Mouse (Mus musculus) forebrain, embryonic 10.5 days (tissue): ENCODE measurements around the gene Tbc1d4. TPM values are rescaled to one million over a fixed set of nuclear protein-coding genes. Genes with fewer than 3 reads are reported as not detected.

Experiments used
- DNase-seq: peaks from one replicate; pipeline ENCODE4 v3.0.0-alpha.2; 2017; ENCODE audit warnings: low spot score; ENCODE audit errors: extremely low spot score
- H3K27ac ChIP-seq: fragments of 300-500 bp; sonication (generic); 2 replicates; pipeline ENCODE4 v1.5.1; 2016; ENCODE audit warnings: mild to moderate bottlenecking
- H3K27me3 ChIP-seq: fragments of 300-500 bp; sonication (generic); 2 replicates; pipeline ENCODE4 v1.6.1; 2016; ENCODE audit warnings: mild to moderate bottlenecking; ENCODE audit not compliant: poor library complexity, severe bottlenecking
- H3K36me3 ChIP-seq: fragments of 300-500 bp; sonication (generic); replicated peaks from 2 replicates; pipeline ENCODE4 v1.6.1; 2016; ENCODE audit warnings: mild to moderate bottlenecking, moderate library complexity
- H3K4me1 ChIP-seq: fragments of 300-500 bp; sonication (generic); 2 replicates; pipeline ENCODE4 v1.6.1; 2016
- H3K4me3 ChIP-seq: fragments of 300-500 bp; sonication (generic); 2 replicates; pipeline ENCODE4 v1.5.1; 2016; ENCODE audit warnings: mild to moderate bottlenecking, moderate library complexity
- H3K9me3 ChIP-seq: fragments of 300-500 bp; sonication (generic); 2 replicates; pipeline ENCODE4 v1.6.1; 2016; ENCODE audit warnings: mild to moderate bottlenecking, moderate library complexity
- WGBS: fragments of 180-500 bp; shearing (Covaris S2); methylation state at CpG from one replicate; pipeline ENCODE4 v1.1.7; 2016; 5-methylcytosine and 5-hydroxymethylcytosine counted together
- polyA plus RNA-seq: library from polyadenylated mRNA; unstranded; fragments of >200 nt; fragmentation: Nextera tagmentation; extraction: Ambion mirVana; gene quantifications from 2 replicates; pipeline ENCODE4 v1.2.1, GENCODE M21; 2016

Tbc1d4 gene
- polyA plus RNA-seq, 1 experiment from 2014 or later: 5.8 TPM

DNA sequence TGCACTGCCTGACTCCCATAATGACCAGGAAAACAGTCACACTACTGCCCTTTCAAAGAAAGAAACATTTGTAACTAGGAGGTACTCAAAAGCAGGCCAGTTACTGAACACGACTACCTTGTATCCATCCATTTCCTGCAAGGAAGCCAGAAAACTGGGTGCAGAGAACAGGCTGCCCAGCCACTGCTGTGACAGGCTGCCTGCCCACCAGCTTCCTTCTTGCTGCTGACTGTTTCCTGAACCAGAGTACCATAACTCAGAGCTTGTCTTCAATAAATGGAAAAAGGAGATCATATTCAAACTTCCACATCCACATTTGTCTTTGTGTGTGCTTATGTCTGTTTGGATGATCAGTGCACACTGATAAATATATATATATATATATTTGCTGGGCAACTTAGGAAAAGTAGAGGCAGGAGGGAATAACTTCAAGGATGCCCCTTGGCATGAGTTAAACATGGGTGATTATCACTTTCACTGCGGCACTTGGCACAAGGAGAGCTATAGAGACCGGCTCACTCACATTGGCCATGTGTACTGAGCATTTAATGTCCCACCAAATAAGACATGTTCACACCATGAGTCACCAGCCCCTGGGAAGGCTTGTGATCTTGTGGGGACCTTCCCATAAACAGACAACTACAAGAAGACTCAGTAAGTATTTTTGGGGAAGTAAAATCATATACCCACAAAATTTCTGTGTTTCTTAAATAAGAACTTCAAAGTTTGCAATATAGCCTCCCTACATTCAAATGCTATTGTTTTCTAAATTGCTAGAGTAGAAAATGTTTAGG is 105.6 kb downstream of the Tbc1d4 start:
- no peak for DNase-seq
- Histone ChIP-seq H3K36me3 (no peaks in the 10 kb centered on the region), H3K27ac (no peak overlapping the region), H3K27me3 (no peaks in the 10 kb centered on the region), H3K4me3 (no peak overlapping the region), H3K9me3 (no peaks in the 10 kb centered on the region), H3K4me1 (peaks cover 19% of the 10 kb centered on the region)
- WGBS: 80% methylated on average over 3 of the region's 3 CpGs

DNA sequence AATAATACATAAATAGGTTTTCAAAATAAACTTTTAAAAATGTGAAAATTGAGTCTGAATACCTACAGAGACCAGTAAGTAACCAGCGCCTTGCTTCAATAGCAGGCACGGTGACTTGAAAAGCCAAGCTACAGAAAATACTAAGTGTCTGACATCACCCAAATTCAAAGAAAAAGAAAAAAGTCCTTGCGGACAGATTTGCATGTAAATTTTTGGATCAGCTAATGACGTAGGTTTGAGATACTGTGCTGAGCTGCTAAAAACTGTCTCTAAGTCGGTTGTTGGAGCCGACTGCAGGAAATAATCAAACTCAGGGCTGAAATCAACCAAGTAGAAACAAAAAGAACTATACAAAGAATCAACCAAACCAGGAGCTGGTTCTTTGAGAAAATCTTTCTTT is 107.1 kb downstream of the Tbc1d4 start:
- Histone ChIP-seq H3K4me1 (peaks cover 15% of the 10 kb centered on the region), H3K9me3 (no peaks in the 10 kb centered on the region), H3K27ac (0 out of 2 replicates have a peak overlapping the region, but pooled peaks have one; percentile 40), H3K36me3 (no peaks in the 10 kb centered on the region), H3K4me3 (no peak overlapping the region), H3K27me3 (no peaks in the 10 kb centered on the region)
- WGBS: 68% methylated on average over 6 of the region's 6 CpGs
- DNase-seq: no peak

- WGBS: 68% methylated on average over 11 of the region's 11 CpGs
- no peaks in the 10 kb centered on the region for H3K27me3 ChIP-seq
- H3K9me3 ChIP-seq: no peaks in the 10 kb centered on the region
- peaks cover 15% of the 10 kb centered on the region for H3K4me1 ChIP-seq
- 0 out of 2 replicates have a peak overlapping the region, but pooled peaks have one; percentile 40 for H3K27ac ChIP-seq
- no peaks in the 10 kb centered on the region for H3K36me3 ChIP-seq
- DNase-seq: no peak
- no peak overlapping the region for H3K4me3 ChIP-seq
Observed at GRCm38 (mm10) chr14:101501452-101501851, 107.5 kb downstream of the Tbc1d4 start.

DNA sequence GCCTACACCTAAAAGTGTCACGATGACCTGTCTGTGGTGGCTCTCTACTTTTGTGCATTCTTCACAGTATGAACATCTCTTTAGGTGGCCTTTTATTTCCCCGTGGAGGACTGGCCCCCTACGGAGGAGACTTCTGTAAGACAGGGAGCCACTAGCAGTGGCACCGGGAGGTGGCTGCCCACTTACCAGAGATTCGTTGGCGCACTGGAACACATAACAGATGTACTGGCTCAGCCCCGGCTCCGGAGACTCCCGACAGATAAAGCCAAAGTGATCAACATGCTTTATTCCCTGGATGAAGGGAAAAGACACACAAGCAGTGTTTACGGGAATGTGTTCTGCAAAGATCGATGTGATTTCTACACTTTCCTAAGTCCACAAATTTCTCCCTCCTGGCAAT is 108.2 kb downstream of the Tbc1d4 start:
- WGBS: 76% methylated on average over 11 of the region's 11 CpGs
- 0 out of 2 replicates have a peak overlapping the region, but pooled peaks have one; percentile 11 for H3K27ac ChIP-seq
- no peaks in the 10 kb centered on the region for H3K36me3 ChIP-seq
- H3K4me3 ChIP-seq: no peak overlapping the region
- DNase-seq: no peak
- H3K4me1 ChIP-seq: peaks cover 15% of the 10 kb centered on the region
- no peaks in the 10 kb centered on the region for H3K9me3 ChIP-seq
- no peaks in the 10 kb centered on the region for H3K27me3 ChIP-seq

DNA sequence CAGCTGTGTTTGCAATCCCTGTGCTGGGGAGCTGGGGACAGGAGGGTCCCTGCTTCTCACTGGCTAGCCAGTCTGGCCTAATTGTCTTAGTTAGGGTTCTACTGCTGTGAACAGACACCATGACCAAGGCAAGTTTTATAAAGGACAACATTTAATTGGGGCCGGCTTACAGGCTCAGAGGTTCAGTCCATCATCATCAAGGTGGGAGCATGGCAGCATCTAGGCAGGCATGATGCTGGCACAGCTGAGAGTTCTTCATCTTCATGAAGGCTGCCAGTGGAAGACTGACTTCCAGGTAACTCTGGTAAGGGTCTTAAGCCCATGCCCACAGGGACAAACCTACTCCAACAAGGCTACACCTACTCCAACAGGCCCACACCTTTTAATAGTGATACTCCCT is 109.2 kb downstream of the Tbc1d4 start:
- no peak for DNase-seq
- Histone ChIP-seq H3K4me3 (no peak overlapping the region), H3K4me1 (peaks cover 15% of the 10 kb centered on the region), H3K9me3 (no peaks in the 10 kb centered on the region), H3K36me3 (no peaks in the 10 kb centered on the region), H3K27me3 (no peaks in the 10 kb centered on the region), H3K27ac (no peak overlapping the region)
- 96% methylated on average over 1 of the region's 1 CpGs for WGBS

DNA sequence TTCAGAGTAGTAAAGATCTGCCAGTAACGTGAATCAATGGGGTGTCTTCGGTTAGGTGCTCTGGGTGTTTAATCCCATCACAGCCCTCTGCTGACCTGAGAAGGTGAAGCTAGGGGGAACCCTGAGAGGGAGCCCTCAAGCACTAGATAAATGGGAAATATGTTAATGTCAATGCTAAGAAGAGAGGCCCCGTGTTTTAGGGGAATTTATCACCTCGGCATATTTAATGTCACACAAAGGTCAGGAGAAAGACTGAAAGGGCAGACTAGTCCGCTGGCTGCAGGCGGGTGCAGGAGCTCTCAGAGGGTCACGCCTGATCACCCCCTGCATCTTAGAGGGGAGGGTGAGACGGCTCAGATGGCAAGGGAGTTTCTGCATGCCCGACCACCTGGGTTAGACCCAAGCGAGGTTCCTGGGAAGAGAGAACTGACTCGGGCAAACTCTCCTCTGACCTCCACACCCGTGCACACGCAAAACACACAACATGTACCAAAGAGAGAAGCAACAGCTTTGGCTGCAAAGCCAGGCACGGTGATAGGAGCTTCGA is 120.7 kb downstream of the Tbc1d4 start:
- no peaks in the 10 kb centered on the region; the same call in 1 of the 2 replicates for H3K4me1 ChIP-seq
- H3K9me3 ChIP-seq: no peaks in the 10 kb centered on the region
- WGBS: 69% methylated on average over 15 of the region's 15 CpGs
- no peaks in the 10 kb centered on the region for H3K36me3 ChIP-seq
- no peak for DNase-seq
- H3K27ac ChIP-seq: no peak overlapping the region
- no peaks in the 10 kb centered on the region for H3K27me3 ChIP-seq
- no peak overlapping the region for H3K4me3 ChIP-seq

DNA sequence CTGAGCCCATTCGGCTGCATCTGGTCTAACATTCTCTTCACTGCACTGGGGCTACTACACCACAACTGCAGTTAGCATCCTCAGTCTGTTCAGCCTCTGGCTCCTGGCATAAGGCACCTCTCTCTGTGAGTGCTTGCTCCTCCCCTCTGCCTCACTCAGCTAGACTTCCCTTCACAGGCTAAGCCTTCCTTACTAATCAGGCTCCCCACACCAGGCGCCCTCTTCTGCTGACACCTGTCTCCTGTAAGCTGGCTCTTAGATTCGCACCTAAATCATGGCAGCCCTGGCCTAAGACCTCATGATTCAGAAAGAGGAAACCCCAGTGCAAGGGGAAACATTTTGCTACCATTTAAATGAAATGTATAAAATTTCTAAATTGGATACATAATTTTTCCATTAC is 122.4 kb downstream of the Tbc1d4 start:
- H3K4me3 ChIP-seq: no peak overlapping the region
- H3K4me1 ChIP-seq: no peaks in the 10 kb centered on the region
- no peaks in the 10 kb centered on the region for H3K9me3 ChIP-seq
- 65% methylated on average over 3 of the region's 3 CpGs for WGBS
- no peaks in the 10 kb centered on the region for H3K27me3 ChIP-seq
- H3K27ac ChIP-seq: no peak overlapping the region
- no peaks in the 10 kb centered on the region for H3K36me3 ChIP-seq
- DNase-seq: no peak

DNA sequence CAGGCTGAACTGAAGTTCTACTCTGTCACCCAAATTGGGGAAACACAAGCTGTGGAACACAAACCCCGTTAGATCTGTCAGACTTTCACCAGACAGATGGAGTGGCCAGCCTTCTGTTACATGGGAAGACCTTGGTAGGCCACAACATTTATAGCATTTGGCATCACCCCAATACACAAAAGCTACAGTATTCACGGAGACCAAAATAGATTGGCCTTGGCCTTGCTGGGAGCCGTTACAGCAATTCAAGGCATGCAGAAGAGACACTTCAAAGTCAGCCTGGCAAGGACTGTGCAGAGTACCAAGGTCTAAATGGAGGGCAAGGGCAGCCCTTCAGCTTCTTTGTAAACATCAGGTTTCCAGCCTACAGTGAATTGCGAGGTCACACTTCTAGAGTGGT is 125.8 kb downstream of the Tbc1d4 start:
- Histone ChIP-seq H3K4me1 (no peaks in the 10 kb centered on the region), H3K27ac (no peak overlapping the region), H3K9me3 (no peaks in the 10 kb centered on the region), H3K27me3 (no peaks in the 10 kb centered on the region), H3K4me3 (no peak overlapping the region), H3K36me3 (no peaks in the 10 kb centered on the region)
- DNase-seq: no peak
- 91% methylated on average over 4 of the region's 4 CpGs for WGBS

GRCm38 (mm10) chr14:101482270-101482669 is 126.7 kb downstream of the Tbc1d4 start:
- DNase-seq: no peak

DNA sequence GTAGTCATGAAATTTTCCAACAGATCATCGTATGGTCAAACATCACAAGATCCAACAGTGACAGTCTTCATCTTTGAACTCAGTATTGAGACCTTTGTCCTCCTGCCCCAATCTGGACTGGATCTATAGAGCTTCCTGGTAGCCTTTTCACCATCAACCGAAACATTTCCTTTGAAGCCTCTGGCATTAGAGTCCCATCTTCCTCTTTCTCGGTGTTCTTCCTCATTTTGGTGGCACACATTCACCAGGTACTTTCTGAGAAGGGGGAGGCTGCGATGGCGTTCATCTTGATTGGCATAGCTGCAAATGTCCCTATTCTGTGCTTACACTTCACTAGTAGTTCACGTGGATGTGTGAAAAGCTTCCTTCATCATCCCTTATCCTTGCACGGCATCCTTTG is 127.8 kb downstream of the Tbc1d4 start:
- no peak overlapping the region for H3K4me3 ChIP-seq
- no peaks in the 10 kb centered on the region for H3K36me3 ChIP-seq
- 91% methylated on average over 7 of the region's 7 CpGs for WGBS
- no peak overlapping the region for H3K27ac ChIP-seq
- H3K27me3 ChIP-seq: no peaks in the 10 kb centered on the region
- no peaks in the 10 kb centered on the region for H3K9me3 ChIP-seq
- H3K4me1 ChIP-seq: no peaks in the 10 kb centered on the region
- DNase-seq: no peak

More at GRCm38 (mm10) chr14:101482270-101482669, 126.7 kb downstream of the Tbc1d4 start:
- 44% methylated on average over 4 of the region's 4 CpGs for WGBS
- H3K4me3 ChIP-seq: no peak overlapping the region
- H3K27ac ChIP-seq: no peak overlapping the region
- H3K27me3 ChIP-seq: no peaks in the 10 kb centered on the region
- no peaks in the 10 kb centered on the region for H3K9me3 ChIP-seq
- H3K36me3 ChIP-seq: no peaks in the 10 kb centered on the region
- H3K4me1 ChIP-seq: no peaks in the 10 kb centered on the region

DNA sequence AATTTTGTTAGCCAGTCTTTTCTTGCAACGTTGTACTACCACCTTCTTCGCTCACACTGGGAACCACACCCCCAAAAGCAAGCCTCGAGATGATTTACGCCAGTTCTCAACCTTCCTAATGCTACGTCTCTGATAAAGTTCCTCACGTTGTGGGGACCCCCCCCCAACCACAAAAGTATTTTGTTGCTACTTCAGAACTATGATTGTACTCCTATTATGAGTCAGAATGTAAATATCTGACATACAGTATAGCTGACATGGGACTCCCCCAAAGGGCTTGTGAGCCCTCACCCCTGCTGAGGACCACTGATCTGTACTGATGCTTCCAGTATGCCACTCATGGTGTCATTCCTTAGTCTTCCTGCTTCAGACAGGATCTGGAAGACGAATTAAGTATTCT is 128.4 kb downstream of the Tbc1d4 start:
- H3K4me3 ChIP-seq: no peak overlapping the region
- no peaks in the 10 kb centered on the region for H3K4me1 ChIP-seq
- no peaks in the 10 kb centered on the region for H3K36me3 ChIP-seq
- no peak for DNase-seq
- no peaks in the 10 kb centered on the region for H3K9me3 ChIP-seq
- no peaks in the 10 kb centered on the region for H3K27me3 ChIP-seq
- 93% methylated on average over 7 of the region's 7 CpGs for WGBS
- no peak overlapping the region for H3K27ac ChIP-seq

- Histone ChIP-seq H3K27ac (no peak overlapping the region), H3K27me3 (no peaks in the 10 kb centered on the region)
- 91% methylated on average over 5 of the region's 5 CpGs for WGBS
Observed at GRCm38 (mm10) chr14:101477827-101478220, 131.2 kb downstream of the Tbc1d4 start.

DNA sequence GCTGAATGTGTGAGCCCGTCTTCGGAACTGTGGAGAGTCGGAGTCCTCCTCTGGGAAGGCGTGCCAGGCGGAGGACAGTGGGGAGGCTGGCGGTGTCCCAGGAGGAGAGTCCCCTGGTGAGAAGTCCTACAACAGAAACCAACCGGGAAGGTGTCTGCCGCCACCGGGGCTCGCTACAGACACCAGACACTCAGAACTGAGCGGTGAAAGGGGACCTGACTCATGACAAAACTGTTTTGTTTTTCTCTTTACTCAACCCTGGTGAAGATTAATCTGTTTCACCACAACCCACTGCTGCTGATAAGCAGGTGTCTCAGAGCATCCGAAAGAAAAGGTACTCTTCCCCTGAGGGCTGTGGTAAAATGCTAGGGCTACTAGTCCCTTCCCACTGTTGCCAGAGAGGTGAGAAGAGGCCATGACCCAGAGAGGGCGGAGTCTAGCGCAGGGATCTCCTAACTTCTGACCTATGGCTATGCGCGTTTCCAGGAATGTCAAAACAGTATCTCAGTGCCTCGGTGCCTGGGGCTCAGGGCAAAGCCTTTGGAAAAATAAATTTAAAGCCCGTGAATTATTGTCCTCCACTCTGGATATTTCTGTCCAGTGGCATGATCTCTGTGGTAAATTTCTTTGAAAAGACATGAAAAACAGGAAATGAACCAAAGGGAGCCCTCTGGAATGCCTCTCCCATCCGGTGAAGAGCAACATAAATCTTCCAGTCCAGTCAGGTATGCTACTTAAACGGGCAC is 131.7 kb downstream of the Tbc1d4 start:
- H3K9me3 ChIP-seq: no peaks in the 10 kb centered on the region; the same call in 1 of the 2 replicates
- no peak for DNase-seq
- 80% methylated on average over 20 of the region's 20 CpGs for WGBS
- H3K27ac ChIP-seq: no peak overlapping the region
- H3K4me1 ChIP-seq: no peaks in the 10 kb centered on the region
- H3K4me3 ChIP-seq: no peak overlapping the region
- H3K27me3 ChIP-seq: no peaks in the 10 kb centered on the region
- no peaks in the 10 kb centered on the region for H3K36me3 ChIP-seq

More at GRCm38 (mm10) chr14:101477827-101478220, 131.2 kb downstream of the Tbc1d4 start:
- DNase-seq: no peak
- H3K9me3 ChIP-seq: no peaks in the 10 kb centered on the region; the same call in 1 of the 2 replicates
- no peaks in the 10 kb centered on the region for H3K4me1 ChIP-seq
- H3K4me3 ChIP-seq: no peak overlapping the region
- H3K36me3 ChIP-seq: no peaks in the 10 kb centered on the region
